Mouse (Mus musculus) heart, embryonic 11.5 days (tissue): Measurements from ENCODE around the gene Hacd3. TPM values are rescaled to one million over a fixed set of nuclear protein-coding genes. Genes with fewer than 3 reads are reported as not detected.
A peak's percentile ranks its signal among the peaks of the same experiment; 100 is the strongest.
"Not testable (repeated sequence)": the region's sequence is repeated elsewhere in the genome, so short reads cannot be mapped to it uniquely, and the experiment has no call there.

Source experiments
- ATAC-seq: fragments of 200-750 bp; cut with Nextera tagmentation; replicated peaks from 2 replicates; pipeline ENCODE4 v1.8.0; 2017; ENCODE audit warnings: moderate library complexity; ENCODE audit not compliant: insufficient number of reproducible peaks, low FRiP score, low TSS enrichment
- H3K27ac ChIP-seq: fragments of 300-500 bp; sonication (generic); 2 replicates; pipeline ENCODE4 v1.5.1; 2014; ENCODE audit warnings: mild to moderate bottlenecking, low read depth, low read length
- H3K27me3 ChIP-seq: fragments of 300-500 bp; sonication (generic); 2 replicates; pipeline ENCODE4 v1.6.1; 2014; ENCODE audit warnings: mild to moderate bottlenecking, low read length, mixed read lengths; ENCODE audit not compliant: control insufficient read depth, insufficient read depth
- H3K36me3 ChIP-seq: fragments of 300-500 bp; sonication (generic); 2 replicates; pipeline ENCODE4 v1.6.1; 2014; ENCODE audit warnings: mild to moderate bottlenecking, low read length, moderate library complexity, mixed read lengths; ENCODE audit not compliant: control insufficient read depth, insufficient read depth
- H3K4me1 ChIP-seq: fragments of 300-500 bp; sonication (generic); 2 replicates; pipeline ENCODE4 v1.6.1; 2014; ENCODE audit warnings: low read length; ENCODE audit not compliant: control insufficient read depth, insufficient read depth
- H3K4me2 ChIP-seq: fragments of 300-500 bp; sonication (generic); 2 replicates; pipeline ENCODE4 v1.6.1; 2014; ENCODE audit warnings: mild to moderate bottlenecking, moderate library complexity
- H3K4me3 ChIP-seq: fragments of 300-500 bp; sonication (generic); 2 replicates; pipeline ENCODE4 v1.5.1; 2014; ENCODE audit warnings: low read depth, low read length
- H3K9ac ChIP-seq: fragments of 300-500 bp; sonication (generic); 2 replicates; pipeline ENCODE4 v1.6.1; 2014; ENCODE audit warnings: mild to moderate bottlenecking, low read depth, low read length, moderate library complexity
- H3K9me3 ChIP-seq: fragments of 300-500 bp; sonication (generic); replicated peaks from 2 replicates; pipeline ENCODE4 v1.6.1; 2016; ENCODE audit warnings: low read length; ENCODE audit not compliant: control insufficient read depth
- WGBS: fragments of 180-500 bp; shearing (Covaris S2); extraction: QIAGEN DNeasy Blood & Tissue Kit; methylation state at CpG from one replicate; pipeline ENCODE4 v1.1.7; 2014; ENCODE audit not compliant: insufficient replicate concordance; 5-methylcytosine and 5-hydroxymethylcytosine counted together
- polyA plus RNA-seq: library from polyadenylated mRNA; unstranded; fragments of >200 nt; fragmentation: Nextera tagmentation; extraction: Ambion mirVana; gene quantifications from 2 replicates; pipeline ENCODE4 v1.2.1, GENCODE M21; 2014

The Hacd3 gene
- polyA plus RNA-seq, 1 experiment from 2014 or later: 60.2 TPM

DNA sequence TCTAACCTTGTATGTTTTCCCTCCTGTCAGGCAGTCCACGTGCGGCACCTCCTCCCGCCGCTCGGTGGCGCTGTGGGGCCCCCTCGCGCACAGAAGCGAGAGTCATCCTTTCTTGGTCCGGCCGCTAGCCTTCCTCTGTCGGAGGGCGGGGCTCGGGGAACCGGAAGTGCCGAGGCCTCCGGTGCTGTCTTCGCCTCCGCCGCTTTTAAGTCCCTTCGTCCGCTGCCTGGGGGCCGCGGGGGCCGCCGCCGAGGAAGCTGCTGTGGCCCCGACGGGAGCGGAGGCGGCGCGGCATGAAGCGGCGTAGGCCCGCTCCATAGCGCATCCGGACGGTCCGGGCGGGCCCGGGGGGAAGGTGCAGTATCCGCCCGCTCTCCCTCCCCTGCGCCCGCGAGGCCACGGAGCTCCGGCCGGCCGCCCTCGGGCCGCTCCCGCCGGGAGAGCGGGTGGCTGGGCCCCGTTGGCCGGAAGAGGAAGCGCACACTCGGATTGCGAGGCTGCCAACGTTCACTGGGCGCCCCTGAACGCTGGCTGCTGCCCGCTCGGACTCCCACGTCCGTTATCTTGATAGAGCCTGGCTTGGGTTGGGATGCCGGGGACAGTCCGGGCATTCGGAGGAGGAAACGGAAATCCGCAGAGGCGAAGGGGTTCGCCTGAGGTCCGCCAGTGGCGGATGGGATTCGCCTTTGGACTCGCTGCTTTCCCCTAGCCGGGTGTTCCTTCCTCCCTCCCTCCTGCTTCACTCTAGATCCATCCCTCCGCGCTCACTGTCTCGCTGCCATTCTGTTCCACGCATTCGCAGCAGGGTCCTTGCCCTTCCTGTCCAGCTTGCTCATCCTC is 11.0 kb upstream of the Hacd3 start, which contains the start of gene Dpp8:
Dpp8 (plus strand) TSS at position 146 of the 840 bp plus-strand sequence.
- Histone ChIP-seq H3K4me1 (peaks cover 8% of the 10 kb centered on the region), H3K9me3 (no peaks in the 10 kb centered on the region), H3K27me3 (no peaks in the 10 kb centered on the region), H3K4me3 (peak within 1 kb of the TSS; percentile 95), H3K9ac (peak within 1 kb of the TSS; percentile 95), H3K4me2 (peak within 1 kb of the TSS; percentile 77), H3K27ac (peak within 1 kb of the TSS; percentile 91), H3K36me3 (no peaks in the 10 kb centered on the region)
- ATAC-seq: peak; percentile 86
- WGBS: under 1% methylated on average over 84 of the region's 85 CpGs

DNA sequence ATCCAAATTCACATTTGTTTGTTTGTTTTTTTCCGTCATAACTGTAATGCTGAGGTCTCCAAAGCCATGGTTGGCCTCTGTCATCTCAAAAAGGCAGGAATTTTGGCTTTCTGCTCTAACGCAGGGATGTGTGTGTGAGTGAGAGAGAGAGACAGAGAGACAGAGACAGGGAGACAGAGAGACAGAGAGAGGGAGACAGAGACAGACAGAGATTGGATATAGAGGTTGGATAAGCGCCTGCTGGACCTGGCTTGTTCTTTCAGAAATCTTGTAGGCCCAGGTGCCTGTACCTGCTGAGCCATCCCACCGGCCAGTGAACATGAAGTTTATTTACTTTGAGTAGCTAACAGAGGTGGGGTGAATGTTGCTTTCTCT is 10.4 kb upstream of the Hacd3 start:
- H3K4me2 ChIP-seq: peak overlapping the region; percentile 77
- no peaks in the 10 kb centered on the region for H3K27me3 ChIP-seq
- peak overlapping the region; percentile 62; the same call in 1 of the 2 replicates for H3K9ac ChIP-seq
- H3K4me1 ChIP-seq: peaks cover 8% of the 10 kb centered on the region
- H3K4me3 ChIP-seq: peak overlapping the region; percentile 95
- H3K9me3 ChIP-seq: no peaks in the 10 kb centered on the region
- H3K36me3 ChIP-seq: no peaks in the 10 kb centered on the region
- no peak for ATAC-seq
- WGBS: 31% methylated on average over 4 of the region's 4 CpGs
- no peak overlapping the region for H3K27ac ChIP-seq

DNA sequence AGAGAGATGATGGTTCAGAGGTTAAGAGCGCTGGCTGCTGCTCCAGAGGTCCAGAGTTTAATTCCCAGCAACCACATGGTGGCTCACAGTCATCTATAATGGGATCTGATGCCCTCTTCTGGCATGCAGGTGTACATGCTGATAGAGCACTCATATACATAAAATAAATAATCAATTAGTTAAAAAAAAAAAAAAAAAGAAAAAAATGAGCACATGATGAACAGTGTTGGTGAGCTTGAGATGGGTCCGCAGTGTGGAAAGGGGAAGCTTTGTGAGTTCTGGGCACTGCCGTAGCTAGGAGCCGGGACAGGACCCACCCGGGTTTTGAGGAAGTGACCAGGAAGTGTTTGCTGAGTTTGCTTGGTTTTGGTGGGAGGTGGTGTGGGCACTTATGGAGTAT is 9.9 kb upstream of the Hacd3 start:
- ATAC-seq: not testable (repeated sequence)

DNA sequence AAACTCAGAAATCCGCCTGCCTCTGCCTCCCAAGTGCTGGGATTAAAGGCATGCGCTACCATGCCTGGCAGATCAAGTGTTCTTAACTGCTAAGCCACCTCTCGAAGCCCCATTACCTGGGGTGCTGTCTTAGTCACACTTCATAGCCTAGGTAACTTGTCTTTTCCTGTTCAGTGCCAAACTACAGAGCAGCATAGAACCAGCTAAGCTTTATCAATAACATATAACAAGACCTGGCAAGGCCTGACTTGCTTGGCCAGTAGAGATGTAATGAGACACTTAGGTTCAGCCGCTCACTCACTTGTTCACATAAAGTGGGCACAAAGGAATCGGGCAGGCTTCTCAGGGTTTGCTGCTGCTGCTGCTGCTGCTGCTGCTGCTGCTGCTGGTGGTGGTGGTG is 6.8 kb upstream of the Hacd3 start:
- Histone ChIP-seq H3K36me3 (no peaks in the 10 kb centered on the region), H3K4me1 (peaks cover 8% of the 10 kb centered on the region), H3K27me3 (no peaks in the 10 kb centered on the region), H3K9me3 (no peaks in the 10 kb centered on the region), H3K27ac (no peak overlapping the region), H3K9ac (no peak overlapping the region), H3K4me2 (no peak overlapping the region), H3K4me3 (no peak overlapping the region)
- WGBS: 79% methylated on average over 5 of the region's 5 CpGs
- no peak for ATAC-seq

More for the DNA sequence above, 9.9 kb upstream of the Hacd3 start:
- not testable (repeated sequence) for H3K9ac ChIP-seq, H3K27ac ChIP-seq, H3K4me3 ChIP-seq, H3K4me1 ChIP-seq, H3K36me3 ChIP-seq, H3K27me3 ChIP-seq, H3K4me2 ChIP-seq, H3K9me3 ChIP-seq
- WGBS: 61% methylated on average over 5 of the region's 5 CpGs

DNA sequence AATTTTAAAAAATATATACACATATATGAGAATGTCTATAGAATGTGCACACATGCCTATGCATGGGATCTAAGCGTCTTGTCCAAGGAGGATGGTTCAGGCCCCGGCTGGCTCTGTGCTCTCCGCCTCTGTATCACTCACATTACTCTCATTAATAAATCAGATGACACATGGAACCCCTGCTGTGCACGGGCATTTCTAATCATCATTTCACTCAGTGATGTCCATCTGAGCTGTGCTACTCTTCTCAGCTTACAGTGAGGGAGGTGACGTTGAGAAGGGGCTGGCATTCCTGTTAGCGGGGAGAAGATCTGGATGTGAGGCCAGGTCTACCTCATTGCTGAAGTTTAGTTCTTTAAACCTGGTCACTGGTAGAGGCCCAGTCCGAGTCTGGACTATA is 5.7 kb upstream of the Hacd3 start:
- no peak overlapping the region for H3K9ac ChIP-seq
- H3K36me3 ChIP-seq: no peaks in the 10 kb centered on the region
- H3K4me2 ChIP-seq: no peak overlapping the region
- whole genome bisulfite sequencing: 82% methylated on average over 7 of the region's 7 CpGs
- H3K27me3 ChIP-seq: no peaks in the 10 kb centered on the region
- no peak overlapping the region for H3K4me3 ChIP-seq
- H3K9me3 ChIP-seq: no peaks in the 10 kb centered on the region
- no peak overlapping the region for H3K27ac ChIP-seq
- no peak for ATAC-seq
- H3K4me1 ChIP-seq: peaks cover 9% of the 10 kb centered on the region; the same call in 1 of the 2 replicates

DNA sequence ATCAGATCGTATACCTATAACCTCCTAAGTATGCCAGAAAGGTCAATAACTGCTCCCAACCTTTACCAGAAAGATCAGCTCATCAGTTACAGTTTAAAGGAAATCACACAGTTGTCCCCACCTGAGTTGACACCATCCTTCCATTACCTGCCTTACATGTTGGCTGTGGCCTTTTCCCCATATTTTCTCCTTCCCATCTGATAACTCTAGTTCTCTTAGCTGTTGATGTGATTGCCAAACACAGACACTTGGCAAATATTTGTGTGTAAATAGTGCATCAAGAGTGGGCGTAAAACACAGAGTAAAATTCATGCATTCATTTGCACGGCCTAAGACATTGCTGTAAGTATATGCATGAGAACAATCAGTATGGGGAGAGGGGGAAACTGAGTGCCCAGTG is 2.0 kb upstream of the Hacd3 start:
- peaks cover 27% of the 10 kb centered on the region for H3K4me1 ChIP-seq
- H3K4me3 ChIP-seq: no peak overlapping the region
- no peak overlapping the region for H3K4me2 ChIP-seq
- no peak overlapping the region for H3K9ac ChIP-seq
- WGBS: 83% methylated on average over 3 of the region's 3 CpGs
- no peak for ATAC-seq
- no peak overlapping the region for H3K27ac ChIP-seq
- H3K27me3 ChIP-seq: no peaks in the 10 kb centered on the region
- H3K9me3 ChIP-seq: no peaks in the 10 kb centered on the region
- H3K36me3 ChIP-seq: no peaks in the 10 kb centered on the region

DNA sequence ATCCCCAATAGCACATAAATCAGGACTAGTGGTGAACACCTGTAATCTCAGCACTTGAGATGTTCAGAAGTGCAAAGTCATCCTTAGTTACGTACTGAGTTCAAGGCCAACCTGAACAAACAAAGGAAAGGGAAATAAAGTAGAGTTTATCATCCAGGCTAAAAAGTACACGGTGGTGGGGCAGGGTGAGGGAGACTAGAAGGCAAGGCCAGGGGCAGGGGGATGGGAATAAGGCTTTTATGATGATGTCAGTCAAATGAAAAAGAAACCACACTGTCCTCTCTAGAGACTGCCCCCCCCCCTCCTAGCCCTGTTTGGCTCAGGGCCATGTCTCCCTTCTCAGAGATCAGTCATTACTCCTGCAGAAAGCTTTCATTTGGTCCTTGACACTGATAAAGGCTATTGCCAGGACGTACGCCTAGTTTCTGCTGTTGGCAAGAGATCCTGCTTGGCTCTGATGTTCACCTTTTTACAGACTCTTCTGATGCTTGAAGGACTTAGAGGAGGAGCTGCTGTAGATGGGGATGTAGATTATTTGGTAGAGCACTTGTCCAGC is 1.2 kb upstream of the Hacd3 start:
- H3K4me1 ChIP-seq: peaks cover 27% of the 10 kb centered on the region
- no peaks in the 10 kb centered on the region for H3K36me3 ChIP-seq
- ATAC-seq: no peak
- H3K9ac ChIP-seq: no peak overlapping the region
- H3K9me3 ChIP-seq: no peaks in the 10 kb centered on the region
- WGBS: 62% methylated on average over 4 of the region's 4 CpGs
- H3K4me3 ChIP-seq: no peak overlapping the region
- no peaks in the 10 kb centered on the region for H3K27me3 ChIP-seq
- H3K27ac ChIP-seq: no peak overlapping the region
- no peak overlapping the region for H3K4me2 ChIP-seq

DNA sequence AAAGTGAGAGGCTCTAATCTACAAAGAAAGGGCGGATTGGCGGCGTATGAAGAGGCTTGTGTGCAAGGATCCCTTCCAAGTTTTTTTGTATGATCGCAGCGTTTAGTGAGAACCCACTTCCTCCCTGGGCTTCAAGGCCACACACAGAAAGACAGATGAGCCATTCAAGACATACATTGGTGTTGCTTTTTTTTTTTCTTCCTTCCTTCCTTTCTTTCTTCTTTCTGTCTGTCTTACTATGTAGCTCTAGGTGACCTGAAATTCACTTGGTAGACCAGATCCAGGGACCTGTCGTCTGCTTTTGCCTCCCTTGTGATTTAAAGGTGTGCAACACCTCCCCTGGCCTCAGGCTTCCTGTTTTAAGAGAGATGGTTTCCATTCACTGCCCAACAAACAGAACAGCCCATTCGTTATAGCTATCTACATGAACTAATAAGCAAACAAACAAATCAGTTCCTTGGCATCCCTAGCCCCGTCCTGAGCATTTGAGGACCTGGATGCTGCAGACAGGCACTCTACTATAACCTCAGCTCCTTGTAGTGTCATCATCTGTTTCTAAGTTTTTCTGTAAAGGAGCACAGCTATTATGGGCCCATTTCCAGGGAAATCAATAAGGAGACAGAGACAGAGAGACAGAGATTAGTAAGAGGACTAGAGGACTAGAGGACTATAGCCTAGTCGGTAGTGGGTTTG is 540 bp upstream of the Hacd3 start:
- Histone ChIP-seq H3K36me3 (no peaks in the 10 kb centered on the region), H3K27me3 (no peaks in the 10 kb centered on the region), H3K9ac (peak overlapping the region; percentile 88), H3K4me2 (peak overlapping the region; percentile 69), H3K9me3 (no peaks in the 10 kb centered on the region), H3K27ac (peak overlapping the region; percentile 65), H3K4me3 (peak overlapping the region; percentile 79), H3K4me1 (peaks cover 27% of the 10 kb centered on the region)
- WGBS: 21% methylated on average over 9 of the region's 9 CpGs
- 0 out of 2 replicates have a peak, but pooled peaks have one; percentile 20 for ATAC-seq
